8 mouse cellular contexts compared by ENCODE assay signal in genomic region chr2:165493587-165494210, GRCm38 (mm10). TPM values are rescaled to one million over a fixed set of nuclear protein-coding genes. Genes with fewer than 3 reads are reported as not detected.
DNase-seq lines count a peak whose midpoint lies in the region; ATAC-seq and TF ChIP-seq lines count a peak whose summit lies in the region.

No protein-coding gene starts in this region.

- 0 out of 2 replicates have a peak, but pooled peaks cover 1% of the 10 kb centered on the region for H3K4me1 ChIP-seq in heart, adult 2 months (ENCODE audit: control insufficient read depth, insufficient read depth, low read length)
- peaks cover 3 to 6% of the 10 kb centered on the region in 2 experiments; a peak in 2 of 4 replicates for H3K4me1 ChIP-seq in ES-E14 (ENCODE audit: control insufficient read depth in 2 of 2, insufficient read depth in 2 of 2, low read length in 2 of 2, poor library complexity in 1 of 2)
- H3K4me1 ChIP-seq in embryonic facial prominence, embryonic 11.5 days (ENCODE audit: control insufficient read depth, insufficient read depth, low read length), result no peaks in the 10 kb centered on the region; the same call in 1 of the 2 replicates
- peaks cover 19% of the 10 kb centered on the region for H3K4me1 ChIP-seq in hindbrain, embryonic 15.5 days (replicated peaks)
- peaks cover 6% of the 10 kb centered on the region; the same call in 1 of the 2 replicates for H3K4me1 ChIP-seq in limb, embryonic 14.5 days (ENCODE audit: control insufficient read depth, insufficient read depth, low read length)
- peaks cover 4% of the 10 kb centered on the region; the same call in 1 of the 2 replicates for H3K4me1 ChIP-seq in olfactory bulb, adult 2 months (ENCODE audit: control insufficient read depth, insufficient read depth, low read length)

- no peaks in the 10 kb centered on the region for H3K9me3 ChIP-seq in ES-E14 (ENCODE audit: control insufficient read depth, insufficient read depth, low read depth, low read length)
- no peaks in the 10 kb centered on the region for H3K9me3 ChIP-seq in embryonic facial prominence, embryonic 11.5 days (replicated peaks; ENCODE audit: control insufficient read depth, low read length)
- no peaks in the 10 kb centered on the region for H3K9me3 ChIP-seq in hindbrain, embryonic 15.5 days
- H3K9me3 ChIP-seq in limb, embryonic 14.5 days (ENCODE audit: control insufficient read depth, low read length), result no peaks in the 10 kb centered on the region

- peak overlapping the region; percentile 71 for H3K27ac ChIP-seq in heart, adult 2 months
- peak overlapping the region; percentile 32; the same call in 1 of the 2 replicates for H3K27ac ChIP-seq in ES-E14 (ENCODE audit: insufficient read depth, low read depth, low read length, poor library complexity, severe bottlenecking)
- H3K27ac ChIP-seq in embryonic facial prominence, embryonic 11.5 days (replicated peaks; ENCODE audit: low read depth, low read length), result 0 out of 2 replicates have a peak overlapping the region, but pooled peaks have one; percentile 35
- H3K27ac ChIP-seq in hindbrain, embryonic 15.5 days (replicated peaks), result peak overlapping the region; percentile 88
- H3K27ac ChIP-seq in limb, embryonic 14.5 days (replicated peaks; ENCODE audit: low read depth, low read length), result 0 out of 2 replicates have a peak overlapping the region, but pooled peaks have one; percentile 7
- H3K27ac ChIP-seq in olfactory bulb, adult 2 months (ENCODE audit: insufficient read depth, low read depth, low read length), result peak overlapping the region; percentile 66

- no peaks in the 10 kb centered on the region for H3K27me3 ChIP-seq in heart, adult 2 months (ENCODE audit: control insufficient read depth, insufficient read depth, low read length)
- H3K27me3 ChIP-seq in embryonic facial prominence, embryonic 11.5 days (ENCODE audit: control insufficient read depth, insufficient read depth, low read length), result no peaks in the 10 kb centered on the region
- H3K27me3 ChIP-seq in hindbrain, embryonic 15.5 days, result no peaks in the 10 kb centered on the region
- H3K27me3 ChIP-seq in limb, embryonic 14.5 days (ENCODE audit: control insufficient read depth, insufficient read depth, low read length), result no peaks in the 10 kb centered on the region

- no peak for TF ChIP-seq CTCF in heart, adult 2 months (IDR thresholded peaks at IDR 0.05)
- no peak for TF ChIP-seq CTCF in olfactory bulb, adult 2 months (IDR thresholded peaks at IDR 0.05; ENCODE audit: insufficient read depth, low read depth, low read length)

- H3K36me3 ChIP-seq in heart, adult 2 months (ENCODE audit: control insufficient read depth, insufficient read depth, low read length), result no peaks in the 10 kb centered on the region
- H3K36me3 ChIP-seq in ES-E14 (ENCODE audit: control insufficient read depth, insufficient read depth, low read length, poor library complexity, severe bottlenecking), result peaks cover 12% of the 10 kb centered on the region; the same call in 1 of the 2 replicates
- peaks cover 2% of the 10 kb centered on the region; the same call in 1 of the 2 replicates for H3K36me3 ChIP-seq in embryonic facial prominence, embryonic 11.5 days (replicated peaks; ENCODE audit: control insufficient read depth, insufficient read depth, low read depth, low read length)
- peaks cover 21% of the 10 kb centered on the region for H3K36me3 ChIP-seq in hindbrain, embryonic 15.5 days
- H3K36me3 ChIP-seq in limb, embryonic 14.5 days (ENCODE audit: control insufficient read depth, insufficient read depth, low read length), result peaks cover 23% of the 10 kb centered on the region

- H3K4me2 ChIP-seq in embryonic facial prominence, embryonic 11.5 days (ENCODE audit: low read depth, low read length), result peak overlapping the region; percentile 82
- H3K4me2 ChIP-seq in hindbrain, embryonic 15.5 days, result peak overlapping the region; percentile 70
- H3K4me2 ChIP-seq in limb, embryonic 14.5 days (replicated peaks; ENCODE audit: low read depth, low read length, severe bottlenecking), result peak overlapping the region; percentile 67

- H3K9ac ChIP-seq in heart, adult 2 months (ENCODE audit: low read depth, low read length), result peak overlapping the region; percentile 67
- peak overlapping the region; percentile 69 for H3K9ac ChIP-seq in ES-E14 (ENCODE audit: insufficient read depth, low read depth, low read length, poor library complexity, severe bottlenecking)
- peak overlapping the region; percentile 86 for H3K9ac ChIP-seq in embryonic facial prominence, embryonic 11.5 days (replicated peaks; ENCODE audit: low read length)
- H3K9ac ChIP-seq in hindbrain, embryonic 15.5 days, result peak overlapping the region; percentile 75
- H3K9ac ChIP-seq in limb, embryonic 14.5 days (ENCODE audit: low read depth, low read length, severe bottlenecking), result peak overlapping the region; percentile 81

- no peak for DNase-seq in heart, adult 2 months
- DNase-seq in heart, postnatal 4 days, result no peak
- no peak for DNase-seq in ES-E14 (ENCODE audit: low read depth, low spot score)
- DNase-seq in embryonic facial prominence, embryonic 11.5 days (ENCODE audit: low spot score), result no peak
- no peak for DNase-seq in limb, embryonic 14.5 days (ENCODE audit: low spot score)

- no peaks in the 10 kb centered on the region for H3K79me2 ChIP-seq in heart, adult 2 months (replicated peaks; ENCODE audit: control insufficient read depth, insufficient read depth, low read length)

- peak; percentile 27 for ATAC-seq in embryonic facial prominence, embryonic 11.5 days (replicated peaks; ENCODE audit: insufficient number of reproducible peaks, low FRiP score, low TSS enrichment, low read depth)
- peak; percentile 40 for ATAC-seq in hindbrain, embryonic 15.5 days (ENCODE audit: low FRiP score, low read depth)
- no peak for ATAC-seq in limb, embryonic 14.5 days (ENCODE audit: low FRiP score, low read depth)
- ATAC-seq in monocyte, adult 5-6 weeks (replicated peaks; ENCODE audit: insufficient number of reproducible peaks, low FRiP score, low TSS enrichment, poor library complexity, severe bottlenecking), result no peak

- WGBS in heart, adult 2 months, result 24% methylated on average over 17 of the region's 17 CpGs
- 22% methylated on average over 17 of the region's 17 CpGs for WGBS in embryonic facial prominence, embryonic 11.5 days
- WGBS in hindbrain, embryonic 15.5 days, result 5% methylated on average over 17 of the region's 17 CpGs
- WGBS in limb, embryonic 14.5 days, result 29% methylated on average over 17 of the region's 17 CpGs
- WGBS in olfactory bulb, adult 2 months, result 3% methylated on average over 17 of the region's 17 CpGs

- H3K4me3 ChIP-seq in heart, adult 2 months, result peak overlapping the region; percentile 67
- H3K4me3 ChIP-seq in ES-E14 (ENCODE audit: insufficient read depth in 1 of 2, low read depth in 1 of 2, low read length in 2 of 2, poor library complexity in 1 of 2, severe bottlenecking in 1 of 2), result peak overlapping the region; percentile 64 to 89
- peak overlapping the region; percentile 80 for H3K4me3 ChIP-seq in embryonic facial prominence, embryonic 11.5 days (ENCODE audit: low read depth, low read length)
- peak overlapping the region; percentile 76 for H3K4me3 ChIP-seq in hindbrain, embryonic 15.5 days
- peak overlapping the region; percentile 71 for H3K4me3 ChIP-seq in limb, embryonic 14.5 days (replicated peaks; ENCODE audit: low read length)
- H3K4me3 ChIP-seq in olfactory bulb, adult 2 months (ENCODE audit: insufficient read depth, low read depth, low read length), result peak overlapping the region; percentile 88

- TF ChIP-seq POLR2A in heart, adult 2 months (IDR thresholded peaks at IDR 0.05; ENCODE audit: insufficient read depth, low read depth, low read length), result no peak
- TF ChIP-seq POLR2A in limb, embryonic 14.5 days (IDR thresholded peaks at IDR 0.05; ENCODE audit: borderline replicate concordance, extremely low read depth, insufficient read depth, insufficient read length), result no peak
- no peak for TF ChIP-seq POLR2A in olfactory bulb, adult 2 months (IDR thresholded peaks at IDR 0.05; ENCODE audit: insufficient read depth, low read depth, low read length)

- in situ Hi-C loops in ES-E14 (cut with MboI; ENCODE audit: low sequenced_read_pairs in 2 of 2, unreplicated experiment in 2 of 2), result no loop called here

- intact Hi-C loops in heart, adult 2 months (cut with DNase I), result loop anchor here (5.0 kb wide), 1 partner anchor 1304 kb away; no protein-coding TSS in a partner anchor

- no peak for TF ChIP-seq EP300 in heart, adult 2 months (IDR thresholded peaks at IDR 0.05; ENCODE audit: insufficient read depth, low read depth, low read length)

RNA-seq across cellular contexts. Expression of gene Trp53rka, which starts 0.6 kb away (rescaled TPM):
- 1 to 10 TPM; 8.8 to 9.2 TPM for total RNA-seq in heart, adult 2 months (2021)
- polyA plus RNA-seq in heart, adult 2 months (2012; rRNA removed), result 10.9 and 14.4 TPM in 2 replicates
- total RNA-seq in heart, postnatal 4 days (2021), result 10 to 100 TPM; 10.4 to 12.2 TPM
- 19.5 and 22.0 TPM in 2 replicates for total RNA-seq in ES-E14 (2012; rRNA removed)
- polyA plus RNA-seq in embryonic facial prominence, embryonic 11.5 days (2014; fragmentation: Nextera tagmentation; extraction: Ambion mirVana), result 47.0 and 54.3 TPM in 2 replicates
- 43.5 and 45.7 TPM in 2 replicates for polyA plus RNA-seq in hindbrain, embryonic 15.5 days (2015; fragmentation: Nextera tagmentation; extraction: Ambion mirVana)
- 36.3 and 37.9 TPM in 2 replicates for polyA plus RNA-seq in limb, embryonic 14.5 days (2012; rRNA removed)
- polyA plus RNA-seq in limb, embryonic 14.5 days (2014; fragmentation: Nextera tagmentation; extraction: Ambion mirVana), result 39.4 and 44.4 TPM in 2 replicates
- polyA plus RNA-seq in olfactory bulb, adult 2 months (2012; ENCODE audit: insufficient read depth, insufficient read length, low replicate concordance, missing spikeins), result not detected in 2 replicates
- 4.5 to 14.9 TPM (median 5.4 TPM) in 3 replicates for total RNA-seq in monocyte, adult 5-6 weeks (2017)

RNA-seq across cellular contexts. Expression of gene Slc2a10, which starts 9.9 kb away (rescaled TPM):
- 1 to 10 TPM; 5.0 to 5.8 TPM for total RNA-seq in heart, adult 2 months (2021)
- polyA plus RNA-seq in heart, adult 2 months (2012; rRNA removed), result 3.8 and 4.4 TPM in 2 replicates
- 1 to 10 TPM; 4.8 to 5.1 TPM for total RNA-seq in heart, postnatal 4 days (2021)
- total RNA-seq in ES-E14 (2012; rRNA removed), result 0.16 and 0.27 TPM in 2 replicates
- 2.8 and 3.8 TPM in 2 replicates for polyA plus RNA-seq in embryonic facial prominence, embryonic 11.5 days (2014; fragmentation: Nextera tagmentation; extraction: Ambion mirVana)
- polyA plus RNA-seq in hindbrain, embryonic 15.5 days (2015; fragmentation: Nextera tagmentation; extraction: Ambion mirVana), result 3.0 and 3.5 TPM in 2 replicates
- 12.3 and 16.8 TPM in 2 replicates for polyA plus RNA-seq in limb, embryonic 14.5 days (2012; rRNA removed)
- 8.5 and 11.0 TPM in 2 replicates for polyA plus RNA-seq in limb, embryonic 14.5 days (2014; fragmentation: Nextera tagmentation; extraction: Ambion mirVana)
- not detected in 2 replicates for polyA plus RNA-seq in olfactory bulb, adult 2 months (2012; ENCODE audit: insufficient read depth, insufficient read length, low replicate concordance, missing spikeins)
- 0.68 TPM in 1 of 3 replicates, not detected in the others for total RNA-seq in monocyte, adult 5-6 weeks (2017)

RNA-seq across cellular contexts. Expression of gene Slc13a3, which starts 20.7 kb away (rescaled TPM):
- under 1 TPM; 0.31 to 0.68 TPM for total RNA-seq in heart, adult 2 months (2021)
- 0.29 and 0.35 TPM in 2 replicates for polyA plus RNA-seq in heart, adult 2 months (2012; rRNA removed)
- under 1 TPM in 1 of 2 experiments, not detected in 1; 0.10 TPM for total RNA-seq in heart, postnatal 4 days (2021)
- 0.11 and 0.22 TPM in 2 replicates for total RNA-seq in ES-E14 (2012; rRNA removed)
- 0.27 and 0.43 TPM in 2 replicates for polyA plus RNA-seq in embryonic facial prominence, embryonic 11.5 days (2014; fragmentation: Nextera tagmentation; extraction: Ambion mirVana)
- 7.7 and 8.7 TPM in 2 replicates for polyA plus RNA-seq in hindbrain, embryonic 15.5 days (2015; fragmentation: Nextera tagmentation; extraction: Ambion mirVana)
- 0.23 and 0.31 TPM in 2 replicates for polyA plus RNA-seq in limb, embryonic 14.5 days (2012; rRNA removed)
- 0.26 and 0.47 TPM in 2 replicates for polyA plus RNA-seq in limb, embryonic 14.5 days (2014; fragmentation: Nextera tagmentation; extraction: Ambion mirVana)
- polyA plus RNA-seq in olfactory bulb, adult 2 months (2012; ENCODE audit: insufficient read depth, insufficient read length, low replicate concordance, missing spikeins), result not detected in 2 replicates
- total RNA-seq in monocyte, adult 5-6 weeks (2017), result not detected in 3 replicates

Comparison
In these comparisons a context has a peak if more than half of its experiments do, and no peak if none do; other contexts are left out.
1. H3K27ac ChIP-seq: peak in every context shown above with its lines; median percentile 88 in hindbrain, embryonic 15.5 days; 71 in heart, adult 2 months; 66 in olfactory bulb, adult 2 months; 35 in embryonic facial prominence, embryonic 11.5 days; 32 in ES-E14; 7 in limb, embryonic 14.5 days.
2. ATAC-seq: peak in embryonic facial prominence, embryonic 11.5 days (single experiment) and hindbrain, embryonic 15.5 days (single experiment); none in limb, embryonic 14.5 days (single experiment) and monocyte, adult 5-6 weeks (single experiment).
3. RNA of gene Trp53rka, which starts 0.6 kb away (polyA plus RNA-seq): 47.0 to 54.3 TPM in embryonic facial prominence, embryonic 11.5 days, 43.5 to 45.7 TPM in hindbrain, embryonic 15.5 days, 36.3 to 44.4 TPM in limb, embryonic 14.5 days and 10.9 to 14.4 TPM in heart, adult 2 months; not detected in olfactory bulb, adult 2 months; every median in the first group is over 10 times any median in the second.
4. Peak in every context shown above with its lines, with median percentiles within 50 percentile points of each other: H3K4me3 ChIP-seq, H3K9ac ChIP-seq and H3K4me2 ChIP-seq.